Mouse (Mus musculus): Measurements from ENCODE around the gene Rb1. TPM values are rescaled to one million over a fixed set of nuclear protein-coding genes. Genes with fewer than 3 reads are reported as not detected.

The Rb1 gene
- total RNA-seq, 4 experiments from 2014 or later = 36.3 to 46.1 (median 39.2) TPM

DNA sequence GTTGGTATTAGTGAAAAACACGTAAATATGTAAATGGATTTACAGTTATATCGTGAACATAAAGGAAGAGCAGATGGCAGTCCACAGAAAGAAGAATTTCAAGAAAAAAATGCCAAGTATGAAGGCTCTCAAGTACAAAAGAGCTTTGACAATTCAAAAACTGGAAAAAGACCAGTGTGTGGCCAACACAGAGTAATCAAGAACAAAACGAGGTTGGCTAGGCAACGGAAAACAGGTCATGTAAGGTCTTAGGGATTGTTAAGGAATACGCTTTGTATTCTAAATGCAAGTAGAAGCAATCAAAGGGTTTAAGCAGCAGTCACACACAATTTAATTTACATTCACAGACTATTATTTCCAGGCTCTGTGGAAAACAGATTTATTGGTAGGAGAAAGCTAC lies 53.8 kb downstream of the Rb1 start:
- DNase-seq (ENCODE audit: low spot score in 2 of 2) = no peak

DNA sequence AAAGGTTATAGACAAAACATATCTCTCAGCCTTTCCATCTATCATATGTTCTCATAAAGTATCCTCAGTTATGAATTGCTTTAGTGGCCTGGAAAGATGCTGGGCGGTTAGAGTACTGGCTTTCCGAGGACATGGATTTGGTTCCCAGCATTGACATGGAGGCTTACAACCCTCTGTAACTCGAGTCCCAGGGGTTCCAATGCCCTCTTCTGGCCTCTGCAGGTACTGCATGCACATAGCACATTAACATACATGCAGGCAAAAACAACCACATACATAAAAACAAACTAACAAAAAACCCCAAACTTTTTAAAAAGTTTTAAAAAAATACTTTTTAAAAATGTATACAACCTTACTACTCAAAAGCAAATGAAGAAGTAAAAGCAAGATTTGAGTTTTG lies 59.5 kb downstream of the Rb1 start:
- DNase-seq (ENCODE audit: low spot score in 2 of 2) = no peak

DNA sequence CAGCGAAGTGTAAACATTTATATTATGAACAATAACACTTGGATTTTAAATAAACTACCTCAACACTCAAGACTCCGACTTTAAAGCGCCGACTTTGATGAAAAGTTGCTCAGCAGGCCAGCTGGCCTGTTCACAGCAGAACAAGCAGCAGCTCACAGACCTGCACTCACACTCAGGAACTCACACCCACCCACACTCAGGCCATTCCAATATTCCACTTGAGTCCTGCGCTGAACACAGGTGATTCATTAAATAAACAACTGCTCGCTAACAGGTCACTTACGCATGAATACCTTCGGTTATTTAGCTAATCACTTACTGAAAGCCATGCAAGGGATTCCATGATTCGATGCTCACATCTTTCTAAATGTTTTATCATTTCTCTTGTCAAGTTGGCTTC lies 63.4 kb downstream of the Rb1 start:
- DNase-seq (ENCODE audit: low spot score in 2 of 2) = no peak

- DNase-seq (ENCODE audit: low spot score in 2 of 2) = no peak
These were observed 67.4 kb downstream of the Rb1 start for GRCm38 (mm10) chr14:73258181-73258580.

DNA sequence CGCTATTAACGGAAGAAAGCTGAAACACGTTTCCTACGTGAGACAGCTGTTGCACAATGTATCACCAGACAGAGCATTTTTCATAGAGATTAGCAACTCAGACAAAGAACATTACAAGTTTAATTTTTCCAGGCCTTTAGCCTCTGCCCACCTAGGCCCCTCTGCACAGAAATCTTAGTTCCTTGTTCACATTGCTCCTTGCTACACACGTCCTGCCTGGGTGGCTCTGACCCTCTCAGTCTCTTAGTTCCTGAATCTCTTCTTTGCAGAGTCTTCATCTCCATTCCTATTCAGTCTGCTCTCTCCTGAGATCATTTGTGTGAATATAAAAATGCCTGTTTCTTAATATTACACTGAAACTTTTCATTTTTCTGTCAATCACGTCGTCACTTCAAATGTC lies 68.3 kb downstream of the Rb1 start:
- no peak for DNase-seq (ENCODE audit: low spot score in 2 of 2)

DNA sequence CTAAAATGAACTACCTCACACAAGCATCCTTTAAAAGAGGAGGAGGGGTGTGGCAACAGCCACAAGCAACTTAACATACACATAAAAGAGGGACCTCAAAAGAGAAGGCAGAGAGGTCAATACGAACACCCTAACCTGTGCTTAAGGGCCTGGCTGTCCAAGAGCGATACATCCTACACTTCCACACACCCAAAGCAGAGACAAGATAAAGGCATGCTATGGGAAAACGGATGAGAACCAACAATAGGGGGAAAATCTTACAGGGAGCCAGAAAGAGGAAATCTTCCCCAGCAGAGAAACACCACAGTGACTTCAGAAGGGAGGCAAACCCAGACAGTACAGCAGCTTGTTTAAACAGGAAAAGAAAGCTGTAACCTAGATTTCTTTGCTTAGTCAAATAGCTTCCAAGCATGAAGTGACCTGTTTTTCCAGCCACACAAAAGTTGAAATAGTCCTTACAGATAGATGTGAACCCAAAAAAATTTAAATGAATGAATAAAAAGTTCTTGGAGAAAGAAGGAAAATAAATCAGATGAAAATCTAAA lies 70.1 kb downstream of the Rb1 start:
- DNase-seq (ENCODE audit: low spot score in 2 of 2) = no peak

DNA sequence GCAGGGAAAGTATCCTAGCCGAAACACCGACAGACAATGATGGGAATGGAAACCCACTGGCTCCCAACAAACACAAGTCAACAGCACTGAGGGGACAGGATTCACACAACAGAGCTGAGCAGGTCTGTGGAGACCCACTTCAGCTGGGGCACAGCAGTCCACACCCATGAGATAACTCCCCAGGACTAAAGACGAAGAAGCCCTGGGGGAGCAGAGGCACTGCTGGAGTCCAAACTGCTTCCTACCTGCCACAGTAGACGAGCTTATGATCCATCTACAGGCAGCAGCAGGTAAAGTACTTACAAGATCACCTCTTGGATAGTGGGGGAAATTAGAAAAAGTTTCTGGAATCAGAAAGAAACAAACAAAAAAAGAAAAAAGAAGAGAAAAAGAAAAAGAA lies 71.2 kb downstream of the Rb1 start:
- DNase-seq (ENCODE audit: low spot score in 2 of 2) = no peak

DNA sequence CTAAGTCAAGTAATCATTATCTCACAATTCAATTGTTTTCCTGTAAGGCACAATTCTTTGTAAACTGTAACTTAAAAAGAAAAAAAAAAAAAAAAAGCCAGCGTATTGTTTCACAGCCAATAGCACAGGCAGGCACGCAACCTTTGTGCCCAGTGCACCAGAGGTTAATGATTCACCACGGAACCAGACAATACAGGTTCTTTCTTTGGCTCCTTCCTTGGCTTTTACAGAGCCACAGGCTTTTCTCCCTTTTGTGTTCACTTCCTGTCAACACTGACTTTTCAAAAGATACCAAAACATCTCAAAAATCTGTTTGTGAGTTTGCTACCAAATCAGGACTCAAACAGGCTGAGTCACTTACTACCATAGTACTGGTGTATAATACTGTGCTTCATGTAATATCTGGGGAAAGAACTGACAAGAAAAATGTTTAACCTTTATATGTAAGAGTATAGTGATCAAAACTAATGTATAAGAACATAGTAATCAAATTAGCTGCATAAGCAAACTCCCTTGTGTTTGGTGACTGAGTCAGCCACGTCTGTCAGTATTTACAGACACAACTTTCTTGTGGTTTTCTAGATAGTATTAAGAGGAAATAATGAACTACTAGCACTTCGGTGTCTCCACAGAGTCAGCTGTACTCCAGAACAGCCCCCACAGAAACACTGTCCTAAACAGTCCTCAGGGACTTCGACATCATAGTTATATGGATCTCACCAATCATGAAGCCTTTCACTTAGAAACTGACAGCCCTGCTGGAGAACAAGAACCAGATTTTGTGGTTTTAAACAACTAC lies 72.0 kb downstream of the Rb1 start:
- no peak for DNase-seq (ENCODE audit: low spot score in 2 of 2)

- DNase-seq (ENCODE audit: low spot score in 2 of 2) = no peak
These were observed 73.3 kb downstream of the Rb1 start for GRCm38 (mm10) chr14:73252276-73252675.

- DNase-seq (ENCODE audit: low spot score in 2 of 2) = no peak
These were observed 75.6 kb downstream of the Rb1 start for GRCm38 (mm10) chr14:73250056-73250455.

- DNase-seq (ENCODE audit: low spot score in 2 of 2) = no peak
These were observed 81.5 kb downstream of the Rb1 start for GRCm38 (mm10) chr14:73244061-73244597.

GRCm38 (mm10) chr14:73239857-73240256 lies 85.8 kb downstream of the Rb1 start:
- DNase-seq (ENCODE audit: low spot score in 2 of 2) = no peak

DNA sequence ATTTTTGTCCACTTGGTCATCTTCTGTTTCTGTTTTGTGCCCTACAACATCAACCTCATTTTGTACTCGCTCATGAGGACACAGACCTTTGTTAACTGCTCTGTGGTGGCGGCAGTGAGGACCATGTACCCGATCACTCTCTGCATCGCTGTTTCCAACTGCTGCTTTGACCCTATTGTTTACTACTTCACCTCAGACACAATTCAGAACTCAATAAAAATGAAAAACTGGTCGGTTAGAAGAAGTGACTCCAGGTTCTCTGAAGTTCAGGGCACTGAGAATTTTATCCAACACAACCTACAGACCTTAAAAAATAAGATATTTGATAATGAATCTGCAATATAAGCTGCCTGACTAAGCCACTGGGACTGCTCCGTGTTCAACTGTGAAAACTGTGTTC lies 86.3 kb downstream of the Rb1 start:
- DNase-seq (ENCODE audit: low spot score in 2 of 2) = no peak

DNA sequence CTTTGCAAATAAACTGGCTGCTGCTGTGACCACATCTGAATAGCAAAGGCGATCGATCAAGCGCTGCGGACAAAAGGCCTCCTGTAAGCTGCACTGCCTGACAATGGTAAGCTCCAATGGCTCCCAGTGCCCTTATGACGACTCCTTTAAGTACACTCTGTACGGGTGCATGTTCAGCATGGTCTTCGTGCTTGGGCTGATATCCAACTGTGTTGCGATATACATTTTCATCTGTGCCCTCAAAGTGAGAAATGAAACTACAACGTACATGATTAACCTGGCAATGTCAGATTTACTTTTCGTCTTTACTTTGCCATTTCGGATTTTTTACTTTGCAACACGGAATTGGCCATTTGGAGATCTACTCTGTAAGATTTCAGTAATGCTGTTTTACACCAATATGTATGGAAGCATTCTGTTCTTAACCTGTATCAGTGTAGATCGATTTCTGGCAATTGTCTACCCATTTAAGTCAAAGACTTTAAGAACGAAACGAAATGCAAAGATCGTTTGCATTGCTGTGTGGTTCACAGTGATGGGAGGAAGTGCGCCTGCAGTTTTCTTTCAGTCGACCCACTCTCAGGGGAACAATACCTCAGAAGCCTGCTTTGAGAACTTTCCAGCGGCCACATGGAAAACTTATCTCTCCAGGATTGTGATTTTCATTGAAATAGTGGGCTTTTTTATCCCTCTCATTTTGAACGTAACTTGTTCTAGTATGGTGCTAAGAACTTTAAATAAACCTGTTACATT lies 86.9 kb downstream of the Rb1 start:
- DNase-seq (ENCODE audit: low spot score in 2 of 2) = no peak

DNA sequence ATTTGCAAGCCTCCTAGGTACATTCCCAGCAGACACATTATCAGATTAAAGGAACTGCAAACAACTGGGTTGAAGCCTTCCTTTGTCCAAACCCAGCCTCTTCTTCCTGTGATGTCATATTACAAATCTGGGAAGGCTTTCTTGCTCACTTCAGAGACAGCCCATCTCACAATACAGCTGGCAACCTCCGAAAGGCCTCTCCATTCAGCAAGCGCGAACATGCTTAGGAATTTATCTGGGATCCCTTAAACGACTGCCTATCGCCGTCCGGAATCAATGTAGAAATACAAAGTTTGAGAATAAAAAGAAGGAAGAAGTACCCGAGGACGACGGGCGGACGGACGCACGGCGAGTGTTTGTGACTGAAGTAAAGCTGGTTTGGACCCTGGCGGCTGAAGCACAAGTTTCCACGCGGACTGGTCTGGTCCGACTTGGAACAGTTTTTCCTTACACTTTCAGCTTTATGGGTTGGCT lies 87.7 kb downstream of the Rb1 start, which contains the start of gene Lpar6:
Gene Lpar6, plus strand, starts transcription at position 48 of the 474 bp plus-strand sequence.
- no peak for DNase-seq (ENCODE audit: low spot score in 2 of 2)

GRCm38 (mm10) chr14:73234468-73235031 lies 91.1 kb downstream of the Rb1 start:
- DNase-seq (ENCODE audit: low spot score in 2 of 2) = no peak

DNA sequence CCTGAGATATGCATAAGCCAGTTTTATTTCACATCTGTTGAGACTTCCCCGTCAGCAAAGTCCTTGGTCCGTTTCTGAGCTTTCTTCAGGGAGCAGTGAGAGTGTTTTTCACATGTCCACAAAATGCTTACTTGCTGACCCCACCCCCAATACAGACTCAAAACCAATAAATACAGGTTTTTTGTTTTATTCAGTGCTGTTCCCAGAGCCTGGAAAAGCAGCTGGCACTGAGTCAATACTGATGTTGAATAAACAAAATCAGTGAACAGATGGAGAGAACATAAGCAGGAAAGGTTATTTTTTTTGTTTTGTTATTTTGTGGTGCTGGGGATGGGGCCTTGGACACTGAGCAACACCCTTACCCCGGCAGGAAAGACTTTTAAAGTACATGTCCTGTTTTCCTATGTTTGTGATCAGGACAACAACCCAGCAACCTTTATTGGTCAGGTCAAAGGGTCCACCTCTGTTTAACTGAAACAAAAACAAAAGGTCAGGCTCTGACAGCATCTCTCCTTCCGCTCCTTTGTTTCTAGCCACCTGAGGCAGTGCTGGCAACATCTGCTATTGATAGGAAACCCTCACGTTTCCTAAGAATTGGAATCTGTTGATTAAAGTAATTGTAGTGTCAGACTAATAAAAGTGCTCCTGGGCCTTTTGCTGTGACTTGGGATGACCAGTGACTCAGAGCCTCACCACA lies 94.2 kb downstream of the Rb1 start:
- no peak for DNase-seq (ENCODE audit: low spot score in 2 of 2)

- no peak for DNase-seq (ENCODE audit: low spot score in 2 of 2)
These were observed 98.8 kb downstream of the Rb1 start for GRCm38 (mm10) chr14:73226849-73227248.

DNA sequence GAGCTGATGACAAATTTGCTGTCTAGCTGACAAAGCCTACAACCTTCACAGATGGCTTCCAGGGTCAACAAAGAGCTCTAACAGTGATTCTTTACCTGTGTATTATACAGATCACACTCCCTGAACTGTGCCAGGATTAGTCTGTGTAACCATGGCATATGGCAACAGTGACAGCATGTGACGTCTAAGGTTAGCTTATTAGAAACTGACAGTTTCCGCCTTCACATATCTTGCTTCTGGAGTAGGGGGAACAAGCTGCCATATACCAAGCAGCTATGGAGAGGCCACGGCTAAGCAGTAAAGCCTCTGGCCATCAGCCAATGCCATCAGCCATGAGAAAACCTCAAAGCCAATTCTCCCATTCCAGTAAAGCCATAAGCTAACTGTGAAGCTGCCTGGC lies 99.3 kb downstream of the Rb1 start:
- no peak for DNase-seq (ENCODE audit: low spot score in 2 of 2)

DNA sequence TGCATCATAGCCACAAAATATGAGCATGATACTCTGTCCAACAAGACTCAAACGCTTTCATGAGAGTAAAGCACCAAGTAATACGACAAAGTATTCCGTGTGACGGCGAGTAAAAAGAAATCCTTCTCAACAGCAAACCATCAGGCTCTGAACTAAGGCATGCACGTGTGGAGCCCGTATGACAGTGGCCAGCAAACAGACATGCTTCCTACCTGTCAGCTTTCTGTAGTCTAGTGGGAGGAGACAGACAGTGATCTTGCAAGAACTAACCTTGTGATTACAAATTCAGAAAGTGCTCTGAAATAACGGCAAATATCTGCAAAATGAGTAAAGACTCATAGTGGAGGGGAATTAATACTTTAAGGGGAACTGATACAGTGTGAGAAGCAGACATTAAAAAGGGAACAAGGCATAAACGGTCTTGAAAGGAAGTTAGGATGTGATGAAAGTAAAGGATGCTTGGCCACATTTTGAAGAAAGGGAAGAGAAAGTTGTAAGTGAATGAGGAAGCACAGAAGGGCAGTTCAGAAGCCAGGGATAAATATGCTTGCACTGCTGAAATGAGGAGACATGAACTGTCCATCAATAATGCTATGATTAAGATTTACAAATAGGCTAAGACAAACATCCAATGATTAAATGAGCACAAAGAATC lies 103.2 kb downstream of the Rb1 start:
- no peak for DNase-seq (ENCODE audit: low spot score in 2 of 2)

- DNase-seq (ENCODE audit: low spot score in 2 of 2) = no peak
These were observed 108.6 kb downstream of the Rb1 start for GRCm38 (mm10) chr14:73217062-73217461.
